Mouse (Mus musculus): ENCODE results near the gene Alyref.
"Not testable (repeated sequence)": the region's sequence is repeated elsewhere in the genome, so short reads cannot be mapped to it uniquely, and the experiment has no call there.

The Alyref gene

DNA sequence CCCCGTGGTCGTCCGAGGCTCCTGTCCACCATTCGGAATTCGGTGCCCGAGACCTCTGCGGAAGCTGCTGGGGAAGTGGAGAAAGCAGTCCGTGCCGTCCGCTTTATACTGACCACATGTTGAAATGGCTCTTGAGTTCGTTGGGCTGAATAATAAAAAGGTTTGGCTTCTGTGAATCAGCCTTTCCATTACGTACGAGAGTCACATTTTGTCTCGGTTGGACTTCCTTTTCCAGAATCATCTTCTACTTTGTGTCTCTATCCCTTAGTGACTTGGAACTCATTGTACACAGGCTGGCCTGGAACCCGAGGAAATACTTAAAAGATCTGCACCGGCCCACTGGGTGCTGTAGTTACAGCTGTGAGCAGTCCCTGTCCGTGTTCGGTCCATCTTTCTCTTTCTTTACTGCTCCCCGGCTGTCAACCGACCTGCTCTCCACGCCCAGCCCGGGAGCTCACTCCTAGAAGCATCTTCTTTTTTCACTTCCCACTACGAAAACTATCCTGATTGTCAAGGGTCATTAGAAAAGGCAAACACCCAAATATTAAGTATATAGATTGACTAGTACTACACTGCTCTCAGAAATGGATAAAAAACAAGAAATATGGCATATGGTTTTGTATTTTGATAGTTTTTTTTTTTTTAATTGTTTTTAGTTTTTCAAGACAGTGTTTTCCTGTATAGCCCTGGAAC, 24.4 kb downstream of the Alyref start:
- DNase-seq (ENCODE audit: low spot score in 2 of 2) = no peak

GRCm38 (mm10) chr11:120572752-120573584, 25.2 kb downstream of the Alyref start, which contains the start of gene P4hb:
Gene P4hb, minus strand, starts transcription at chr11:120573253.
- peak; percentile 100 for DNase-seq (ENCODE audit: low spot score in 2 of 2)

DNA sequence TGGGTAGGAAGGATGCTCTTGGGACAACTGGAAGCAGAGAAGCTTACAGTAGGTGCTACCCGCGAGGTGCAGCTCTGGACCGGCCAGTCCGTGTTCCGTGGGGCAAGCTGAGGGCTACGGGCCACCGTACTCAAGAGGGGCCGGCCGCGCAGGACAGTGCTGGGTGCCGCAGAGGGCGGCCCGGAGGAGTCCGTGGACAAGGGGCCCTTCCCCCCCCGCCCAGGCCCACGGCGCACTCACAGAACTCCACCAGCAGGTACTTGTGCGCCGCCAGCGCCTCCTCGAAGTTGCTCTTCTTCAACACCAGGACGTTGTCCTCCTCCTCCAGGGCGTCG, 25.8 kb downstream of the Alyref start:
- DNase-seq (ENCODE audit: low spot score in 2 of 2) = no peak

GRCm38 (mm10) chr11:120571754-120572416, 26.3 kb downstream of the Alyref start:
- DNase-seq (ENCODE audit: low spot score in 2 of 2) = no peak

- no peak for DNase-seq (ENCODE audit: low spot score in 2 of 2)
Measured at GRCm38 (mm10) chr11:120571122-120571521, 27.0 kb downstream of the Alyref start.

DNA sequence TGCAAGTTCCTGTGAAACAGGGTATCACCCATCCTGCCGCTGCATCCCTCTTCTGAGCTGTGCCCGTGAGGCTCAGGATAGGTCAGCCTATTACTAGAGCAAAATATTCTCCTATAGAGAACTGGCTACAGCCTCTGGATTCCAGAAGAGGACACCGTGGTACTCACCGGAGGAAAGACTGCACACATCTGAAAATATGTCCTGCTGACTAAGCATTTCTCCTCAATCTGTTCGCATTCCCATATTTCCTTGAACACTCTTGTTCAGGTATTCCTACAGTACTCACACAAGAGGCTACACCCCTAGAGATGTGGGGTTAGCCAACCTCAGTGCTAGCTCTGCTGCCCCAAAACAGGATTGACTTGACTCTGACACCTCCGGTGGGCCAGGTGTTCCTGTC, 29.8 kb downstream of the Alyref start:
- DNase-seq (ENCODE audit: low spot score in 2 of 2) = no peak

GRCm38 (mm10) chr11:120565114-120565513, 33.1 kb downstream of the Alyref start:
- no peak for DNase-seq (ENCODE audit: low spot score in 2 of 2)

- no peak for DNase-seq (ENCODE audit: low spot score in 2 of 2)
Measured at GRCm38 (mm10) chr11:120562949-120563348, 35.2 kb downstream of the Alyref start.

DNA sequence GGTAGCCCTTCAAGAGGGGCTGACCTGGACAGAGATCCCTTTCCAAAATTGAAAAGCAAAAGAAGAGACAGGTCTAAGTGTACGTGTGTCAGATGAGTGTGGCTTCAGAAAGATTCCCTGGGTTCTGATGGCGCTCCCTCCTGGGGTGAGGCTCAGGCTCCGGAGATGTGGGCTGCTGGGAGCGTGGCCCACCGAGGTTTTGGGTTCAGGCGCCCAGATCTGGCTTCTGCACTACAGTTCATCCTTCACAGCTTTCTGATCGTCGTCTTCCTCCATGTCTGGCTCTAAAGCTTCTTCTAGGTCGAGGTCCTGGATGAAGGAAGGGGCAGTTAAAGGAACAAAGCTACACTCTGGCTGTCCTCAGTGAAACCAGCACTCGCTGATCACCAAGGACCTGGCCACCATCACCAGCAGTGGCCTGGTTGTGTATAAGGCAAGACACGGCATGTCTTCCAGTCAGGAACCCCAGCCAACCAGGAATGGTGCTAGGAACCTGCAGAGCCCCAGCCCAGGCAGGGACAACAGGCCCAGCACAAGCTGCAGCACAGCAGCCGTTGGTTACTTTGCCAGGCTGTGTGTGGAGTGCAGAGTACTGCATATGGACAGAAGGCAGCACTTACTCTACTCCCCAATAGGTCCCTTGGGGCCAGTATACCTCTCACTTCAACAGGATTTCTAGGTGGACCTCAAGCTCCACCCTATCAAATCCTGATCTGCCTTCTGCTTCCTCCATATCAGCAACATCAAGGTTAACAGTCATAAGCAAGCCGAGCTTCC, 37.0 kb downstream of the Alyref start:
- no peak for DNase-seq (ENCODE audit: low spot score in 2 of 2)

GRCm38 (mm10) chr11:120558843-120559242, 39.3 kb downstream of the Alyref start:
- not testable (repeated sequence) for DNase-seq (ENCODE audit: low spot score in 2 of 2)

DNA sequence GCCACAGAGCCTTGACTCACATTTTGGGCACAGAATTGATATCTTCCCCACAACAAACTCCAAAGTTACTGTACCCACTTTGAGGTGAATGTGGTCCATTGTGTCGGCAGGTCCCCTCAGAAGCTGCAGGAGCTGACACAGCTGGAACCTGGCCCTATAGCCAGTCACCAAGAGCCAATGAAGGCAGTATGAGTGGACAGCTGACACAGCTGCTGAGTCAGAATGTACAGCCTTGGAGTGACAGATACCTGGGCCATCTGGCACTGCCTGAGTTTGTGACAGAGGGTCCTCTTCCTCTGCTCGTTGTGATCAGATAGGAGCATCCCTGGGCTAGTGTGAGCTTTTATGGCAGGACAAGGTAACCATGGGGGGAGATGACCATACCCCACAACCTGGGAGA, 42.9 kb downstream of the Alyref start:
- no peak for DNase-seq (ENCODE audit: low spot score in 2 of 2)

DNA sequence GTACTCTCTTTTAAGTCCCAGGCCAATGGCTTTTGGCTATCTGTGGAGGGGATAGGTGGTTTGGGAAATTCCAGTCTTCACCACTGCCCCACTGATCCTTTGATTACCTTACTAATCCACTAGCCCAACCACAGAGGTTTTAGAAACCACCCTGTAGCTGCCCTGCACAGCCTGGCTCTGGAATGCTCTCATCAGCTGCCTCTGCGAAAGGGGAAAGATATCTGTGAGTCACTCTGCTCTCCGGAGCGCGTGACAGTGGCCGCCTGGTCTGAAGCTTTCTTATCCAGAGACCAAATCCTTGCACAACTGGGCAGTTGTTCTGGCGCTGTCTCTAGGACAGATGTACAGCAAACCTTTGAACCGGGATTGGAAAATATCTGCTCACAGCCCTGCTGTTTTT, 43.3 kb downstream of the Alyref start:
- DNase-seq (ENCODE audit: low spot score in 2 of 2) = no peak

DNA sequence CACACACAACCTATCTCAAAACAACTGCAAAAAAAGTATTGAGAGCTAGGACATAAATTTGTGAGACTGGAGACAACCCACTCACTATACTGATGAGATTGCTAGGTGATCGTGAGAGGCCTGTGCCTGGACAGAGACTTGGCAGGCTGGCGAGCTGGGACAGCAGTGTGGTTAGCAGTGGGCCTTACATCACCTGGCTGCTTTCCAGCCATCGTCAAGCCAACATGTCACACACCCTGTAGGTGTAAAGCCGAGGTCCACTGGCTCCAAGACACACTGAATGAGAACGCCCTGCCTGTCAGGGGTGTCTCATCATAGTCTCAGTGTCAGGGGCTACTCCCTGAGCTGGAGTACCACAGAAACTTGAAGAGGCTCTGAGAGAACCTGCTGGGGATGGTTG, 45.4 kb downstream of the Alyref start:
- no peak for DNase-seq (ENCODE audit: low spot score in 2 of 2)

- no peak for DNase-seq (ENCODE audit: low spot score in 2 of 2)
Measured at GRCm38 (mm10) chr11:120550810-120551440, 47.2 kb downstream of the Alyref start, which contains the start of gene Ppp1r27. Gene Ppp1r27, minus strand, starts transcription at chr11:120551132.

- DNase-seq (ENCODE audit: low spot score in 2 of 2) = no peak
Measured at GRCm38 (mm10) chr11:120549986-120550809, 48.0 kb downstream of the Alyref start.

DNA sequence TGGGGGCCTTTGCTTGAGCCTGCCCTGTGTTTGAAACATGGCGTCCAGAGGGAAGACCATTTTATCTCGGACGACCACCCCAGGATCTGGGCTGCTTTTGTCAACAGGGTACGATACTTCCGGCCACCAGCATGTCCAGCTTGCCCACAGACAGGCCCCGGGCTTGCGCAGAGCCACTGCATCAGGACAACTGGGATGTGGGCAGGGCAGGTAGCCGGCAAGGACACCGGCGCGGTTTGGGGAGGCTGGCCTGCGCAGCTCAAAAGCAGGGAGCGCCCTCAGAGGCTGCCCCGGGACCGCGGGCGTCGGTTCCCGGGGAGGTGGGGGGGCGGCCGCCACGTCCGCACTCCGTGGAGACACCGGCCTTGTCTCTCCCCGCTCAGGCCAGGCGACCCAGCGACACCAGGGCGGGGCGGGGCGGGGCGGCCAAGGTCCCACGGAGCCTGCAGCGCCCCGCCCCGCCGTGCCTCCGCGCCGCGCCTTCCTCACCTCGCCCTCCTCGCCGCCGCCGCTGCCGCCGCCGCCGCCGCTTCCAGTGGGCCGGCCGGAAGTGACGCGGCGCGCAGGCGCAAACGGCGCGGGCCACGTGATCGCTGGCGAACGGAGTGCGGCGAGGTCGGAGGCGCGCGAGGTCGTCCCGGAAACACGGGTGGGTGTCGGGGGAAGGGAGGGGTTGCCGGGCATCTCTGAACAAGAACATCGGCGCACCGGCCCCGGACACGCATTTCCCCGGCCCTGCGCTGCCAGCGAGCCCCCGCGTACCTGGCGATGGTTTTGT, 48.8 kb downstream of the Alyref start, which contains the start of gene Mcrip1:
Gene Mcrip1 (minus strand): TSS at position 560 of the 778 bp plus-strand sequence.
- DNase-seq (ENCODE audit: low spot score in 2 of 2) = peak; percentile 75 to 88

DNA sequence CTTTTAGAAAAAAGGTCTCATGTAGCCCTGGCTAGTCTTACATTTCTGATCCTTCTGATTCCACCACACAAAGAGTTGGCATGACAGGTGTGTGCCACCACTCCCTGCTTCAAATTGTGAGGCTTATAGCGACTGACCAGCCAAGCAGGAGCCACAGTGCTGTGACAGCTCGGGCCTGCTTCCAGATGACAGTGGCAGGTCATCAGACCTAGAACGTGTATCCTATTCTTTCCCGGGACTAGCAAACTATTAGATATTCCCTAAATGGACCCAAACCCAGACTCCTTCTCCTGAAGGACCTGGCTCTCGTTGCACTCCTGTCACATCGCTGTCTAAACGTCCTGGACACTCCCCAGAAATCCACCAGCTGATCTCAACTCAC, 49.4 kb downstream of the Alyref start:
- DNase-seq (ENCODE audit: low spot score in 2 of 2) = no peak

DNA sequence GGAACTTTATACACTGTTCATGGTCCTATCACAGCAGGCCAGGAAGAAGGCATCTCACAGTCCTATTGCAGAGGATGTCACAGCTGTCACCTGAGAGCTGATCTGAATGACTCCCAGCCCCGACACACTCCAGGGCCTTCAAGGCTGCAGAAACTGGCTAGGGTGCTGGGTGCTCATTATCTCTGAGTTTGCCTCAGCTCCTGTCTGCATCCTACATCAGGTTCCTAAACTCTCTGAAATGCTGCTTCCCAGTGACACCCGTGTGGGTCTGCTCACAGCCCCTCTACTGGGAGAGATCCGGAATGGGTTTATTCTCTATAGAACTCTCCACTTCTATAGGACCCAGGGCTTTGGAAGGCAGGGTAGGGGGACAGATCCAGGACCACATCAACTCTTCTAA, 50.0 kb downstream of the Alyref start:
- DNase-seq (ENCODE audit: low spot score in 2 of 2) = no peak

GRCm38 (mm10) chr11:120547469-120547868, 50.7 kb downstream of the Alyref start:
- no peak for DNase-seq (ENCODE audit: low spot score in 2 of 2)

DNA sequence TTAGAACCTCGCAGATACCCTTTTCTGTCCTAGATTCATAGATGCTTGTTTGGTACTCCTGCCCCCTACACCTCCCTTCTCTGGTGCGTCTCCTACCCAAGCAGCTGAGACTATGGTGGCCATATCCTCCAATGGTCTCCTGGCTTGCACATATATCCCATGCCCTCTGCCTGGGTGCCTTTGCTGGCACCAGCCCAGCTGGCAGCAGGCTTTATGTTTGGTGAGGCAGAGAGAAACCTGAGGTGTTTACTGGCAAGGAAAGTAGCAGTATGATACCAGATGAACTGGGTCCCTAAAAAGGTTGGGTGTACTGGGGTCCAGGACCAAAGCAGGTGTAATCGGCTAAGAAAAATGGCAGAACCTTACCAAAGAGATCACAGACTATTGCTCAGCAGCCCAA, 52.2 kb downstream of the Alyref start:
- no peak for DNase-seq (ENCODE audit: low spot score in 2 of 2)
